Mouse (Mus musculus) heart, embryonic 10.5 days (tissue): ENCODE data around the gene Sh3bp4. TPM values are rescaled to one million over a fixed set of nuclear protein-coding genes. Genes with fewer than 3 reads are reported as not detected.

Experiments used
- DNase-seq: peaks from one replicate; pipeline ENCODE4 v3.0.0-alpha.2; 2017; ENCODE audit warnings: low spot score
- H3K27ac ChIP-seq: fragments of 300-500 bp; sonication (generic); 2 replicates; pipeline ENCODE4 v1.5.1; 2016; ENCODE audit warnings: mild to moderate bottlenecking
- H3K27me3 ChIP-seq: fragments of 300-500 bp; sonication (generic); 2 replicates; pipeline ENCODE4 v1.6.1; 2016; ENCODE audit warnings: mild to moderate bottlenecking; ENCODE audit not compliant: poor library complexity, insufficient read depth, severe bottlenecking
- H3K36me3 ChIP-seq: fragments of 300-500 bp; sonication (generic); 2 replicates; pipeline ENCODE4 v1.6.1; 2016; ENCODE audit warnings: mild to moderate bottlenecking, moderate library complexity
- H3K4me1 ChIP-seq: fragments of 300-500 bp; sonication (generic); 2 replicates; pipeline ENCODE4 v1.6.1; 2016; ENCODE audit warnings: mild to moderate bottlenecking
- H3K4me3 ChIP-seq: fragments of 300-500 bp; sonication (generic); 2 replicates; pipeline ENCODE4 v1.5.1; 2016; ENCODE audit warnings: mild to moderate bottlenecking, moderate library complexity
- H3K9me3 ChIP-seq: fragments of 300-500 bp; sonication (generic); 2 replicates; pipeline ENCODE4 v1.6.1; 2016; ENCODE audit warnings: mild to moderate bottlenecking, moderate library complexity
- WGBS: fragments of 180-500 bp; shearing (Covaris S2); methylation state at CpG from one replicate; pipeline ENCODE4 v1.1.7; 2016; 5-methylcytosine and 5-hydroxymethylcytosine counted together
- polyA plus RNA-seq: library from polyadenylated mRNA; unstranded; fragments of >200 nt; fragmentation: Nextera tagmentation; extraction: Ambion mirVana; gene quantifications from 2 replicates; pipeline ENCODE4 v1.2.1, GENCODE M21; 2016

Gene Sh3bp4
- 23.4 and 28.3 TPM in 2 replicates for polyA plus RNA-seq

DNA sequence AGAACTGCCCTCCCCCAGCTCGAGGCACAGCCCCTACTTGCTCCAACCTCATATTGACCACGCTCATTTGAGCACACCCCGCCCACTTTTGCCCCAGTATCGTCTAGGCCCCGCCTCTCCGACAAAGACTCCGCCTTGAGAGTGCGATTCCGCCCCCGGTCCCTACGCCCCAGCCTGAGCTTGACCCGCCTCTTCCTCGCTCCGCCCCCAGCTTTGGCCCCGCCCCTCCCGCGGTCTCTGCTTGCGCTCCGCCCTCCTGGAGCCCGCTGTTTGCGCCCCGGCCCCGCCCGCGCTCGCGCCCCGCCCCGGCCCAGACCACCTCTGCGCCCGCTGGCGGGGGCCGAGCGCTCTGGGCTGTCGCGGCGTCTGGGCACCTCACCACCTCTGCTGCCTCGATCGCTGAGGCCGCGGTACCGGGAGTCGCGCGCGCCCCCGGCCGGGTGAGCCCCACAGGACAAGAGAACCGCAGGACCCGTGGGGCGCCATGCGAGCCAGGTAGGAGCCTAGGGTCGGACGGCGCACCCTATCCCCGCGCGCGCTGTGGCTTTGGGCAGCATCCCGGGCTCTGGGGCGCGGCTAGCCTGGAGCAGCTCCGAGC is at the start of gene Sh3bp4:
Gene Sh3bp4, plus strand, starts transcription at position 313 of the 598 bp plus-strand sequence.
- Histone ChIP-seq H3K27ac (peak within 1 kb of the TSS; percentile 98), H3K27me3 (no peaks in the 10 kb centered on the region), H3K4me3 (peak within 1 kb of the TSS; percentile 96), H3K4me1 (peaks cover 52% of the 10 kb centered on the region), H3K36me3 (no peaks in the 10 kb centered on the region), H3K9me3 (no peaks in the 10 kb centered on the region)
- WGBS, result under 1% methylated on average over 63 of the region's 63 CpGs
- peak; percentile 100 for DNase-seq

GRCm38 (mm10) chr1:89022997-89023396 is 47.2 kb upstream of the Sh3bp4 start:
- 75% methylated on average over 7 of the region's 7 CpGs for WGBS

DNA sequence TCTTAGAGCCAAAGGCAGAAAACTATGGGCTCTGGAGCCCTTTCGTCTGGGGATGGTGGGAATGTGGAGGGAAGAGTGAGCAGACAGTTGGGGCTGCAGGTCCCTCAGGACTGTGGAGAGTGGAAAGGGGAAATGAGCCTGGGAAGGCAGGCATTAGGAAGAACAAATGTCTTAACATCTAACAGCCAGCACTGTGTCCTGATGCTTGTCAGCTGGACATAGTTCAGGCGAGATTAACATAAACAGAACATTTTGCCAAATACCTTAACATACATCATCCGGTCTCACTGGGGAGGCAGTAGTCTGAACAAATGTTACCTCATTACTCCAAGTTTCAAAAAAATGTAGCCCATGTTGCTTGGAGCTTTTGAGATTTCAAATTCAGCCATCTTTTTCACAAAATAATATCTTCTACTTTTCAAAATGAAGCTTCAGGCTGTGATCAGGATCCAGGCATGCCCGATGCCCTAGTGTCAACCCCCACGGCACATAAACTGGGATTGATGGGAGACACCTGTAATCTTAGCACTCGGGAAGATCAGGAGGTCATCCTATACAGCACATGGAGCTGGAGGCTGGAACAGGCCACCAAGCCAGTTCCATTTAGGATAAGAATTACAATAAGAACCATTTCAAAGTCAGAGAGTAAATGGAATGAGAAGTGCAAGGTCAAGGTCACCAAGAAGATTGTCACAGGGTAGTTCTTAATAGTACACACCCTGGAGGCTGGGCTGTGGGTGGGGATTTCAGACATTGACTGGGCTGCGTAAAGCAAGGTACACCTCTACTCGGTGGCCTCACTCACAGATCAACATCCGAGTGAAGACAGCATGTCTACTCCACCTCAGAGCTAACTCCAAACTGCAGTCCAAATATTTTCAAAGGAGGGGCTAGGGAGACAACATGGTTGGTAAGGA is 45.3 kb upstream of the Sh3bp4 start:
- Histone ChIP-seq H3K27me3 (no peaks in the 10 kb centered on the region), H3K4me3 (no peak overlapping the region), H3K27ac (no peak overlapping the region), H3K4me1 (peaks cover 17% of the 10 kb centered on the region; the same call in 1 of the 2 replicates), H3K36me3 (no peaks in the 10 kb centered on the region), H3K9me3 (no peaks in the 10 kb centered on the region)
- 68% methylated on average over 9 of the region's 9 CpGs for WGBS
- DNase-seq, result no peak

More at GRCm38 (mm10) chr1:89022997-89023396, 47.2 kb upstream of the Sh3bp4 start:
- no peak for DNase-seq
- Histone ChIP-seq H3K27me3 (no peaks in the 10 kb centered on the region), H3K36me3 (no peaks in the 10 kb centered on the region), H3K4me3 (no peak overlapping the region), H3K4me1 (peaks cover 17% of the 10 kb centered on the region; the same call in 1 of the 2 replicates), H3K27ac (no peak overlapping the region), H3K9me3 (no peaks in the 10 kb centered on the region)

DNA sequence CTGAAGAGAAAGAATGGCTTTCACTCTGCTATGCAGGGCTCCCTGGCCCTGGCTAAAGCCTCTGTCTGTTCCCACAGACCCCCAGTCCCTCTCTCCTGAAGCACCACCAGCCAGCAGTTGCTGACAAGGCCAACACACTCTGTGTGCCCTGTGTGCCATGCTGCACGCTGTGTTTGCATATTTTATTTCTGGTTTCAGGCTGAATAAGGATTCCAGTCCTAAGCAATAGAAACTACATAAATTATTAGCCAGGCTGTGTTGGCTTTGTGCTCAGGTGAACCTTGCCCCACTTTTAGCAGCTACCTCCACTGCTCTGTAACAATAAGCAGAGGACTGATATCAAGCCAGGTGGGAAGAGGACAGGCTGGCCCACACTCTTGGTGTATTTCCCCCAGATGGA is 44.2 kb upstream of the Sh3bp4 start:
- DNase-seq, result no peak
- no peaks in the 10 kb centered on the region for H3K36me3 ChIP-seq
- H3K4me1 ChIP-seq, result peaks cover 17% of the 10 kb centered on the region; the same call in 1 of the 2 replicates
- H3K27me3 ChIP-seq, result no peaks in the 10 kb centered on the region
- no peak overlapping the region for H3K4me3 ChIP-seq
- H3K9me3 ChIP-seq, result no peaks in the 10 kb centered on the region
- WGBS, result 76% methylated on average over 1 of the region's 1 CpGs
- peak overlapping the region; percentile 22; the same call in 1 of the 2 replicates for H3K27ac ChIP-seq

- Histone ChIP-seq H3K4me3 (no peak overlapping the region), H3K27me3 (no peaks in the 10 kb centered on the region), H3K36me3 (no peaks in the 10 kb centered on the region), H3K4me1 (peaks cover 17% of the 10 kb centered on the region; the same call in 1 of the 2 replicates), H3K27ac (no peak overlapping the region), H3K9me3 (no peaks in the 10 kb centered on the region)
- no peak for DNase-seq
- 69% methylated on average over 11 of the region's 11 CpGs for WGBS
Measured at GRCm38 (mm10) chr1:89029136-89029927, 40.9 kb upstream of the Sh3bp4 start.

DNA sequence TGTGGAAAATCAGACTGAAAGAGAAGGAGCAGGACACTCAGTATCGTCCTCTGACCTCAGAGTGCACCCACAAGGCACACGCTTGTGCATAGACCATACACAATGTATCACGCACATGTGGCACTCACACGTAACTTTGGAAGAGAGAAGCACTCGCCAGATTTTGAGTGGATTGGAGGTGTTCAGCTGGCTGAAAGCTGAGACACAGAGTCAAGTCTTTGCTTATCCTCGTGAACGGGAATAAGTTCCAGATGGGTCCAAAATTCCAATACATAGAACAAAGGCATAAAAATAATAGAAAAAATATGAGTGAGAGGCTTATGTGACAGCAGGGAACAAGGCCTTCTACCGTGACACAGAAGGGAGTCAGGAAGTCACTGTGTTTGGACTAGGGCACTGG is 36.6 kb upstream of the Sh3bp4 start:
- no peak overlapping the region for H3K27ac ChIP-seq

GRCm38 (mm10) chr1:89034061-89034460 is 36.2 kb upstream of the Sh3bp4 start:
- no peaks in the 10 kb centered on the region for H3K36me3 ChIP-seq
- H3K27me3 ChIP-seq, result no peaks in the 10 kb centered on the region
- no peak for DNase-seq
- WGBS, result 85% methylated on average over 4 of the region's 4 CpGs
- no peak overlapping the region for H3K27ac ChIP-seq
- H3K9me3 ChIP-seq, result no peaks in the 10 kb centered on the region
- H3K4me1 ChIP-seq, result no peaks in the 10 kb centered on the region
- no peak overlapping the region for H3K4me3 ChIP-seq

More for the DNA sequence above, 36.6 kb upstream of the Sh3bp4 start:
- H3K27me3 ChIP-seq, result no peaks in the 10 kb centered on the region
- 76% methylated on average over 8 of the region's 8 CpGs for WGBS
- no peak for DNase-seq
- no peak overlapping the region for H3K4me3 ChIP-seq
- no peaks in the 10 kb centered on the region for H3K4me1 ChIP-seq
- no peaks in the 10 kb centered on the region for H3K9me3 ChIP-seq
- no peaks in the 10 kb centered on the region for H3K36me3 ChIP-seq

DNA sequence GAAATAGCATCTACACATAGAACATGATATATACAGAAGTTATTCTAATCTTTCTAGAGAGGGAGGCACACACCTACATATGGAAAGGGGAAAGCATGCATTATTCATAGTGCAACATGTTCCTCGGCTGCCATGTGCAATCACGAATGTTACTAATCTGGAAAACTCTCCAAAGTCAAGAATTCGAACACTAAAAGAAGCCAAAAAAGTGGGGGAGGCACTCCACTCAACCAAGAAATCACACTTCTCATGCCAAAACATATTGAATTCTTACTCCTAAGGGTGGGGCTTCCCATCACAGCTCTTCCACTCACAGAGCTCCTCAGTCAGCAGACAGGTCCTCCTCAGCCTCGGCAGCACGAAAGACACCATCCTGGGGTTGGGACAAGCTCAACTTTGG is 35.1 kb upstream of the Sh3bp4 start:
- no peaks in the 10 kb centered on the region for H3K9me3 ChIP-seq
- no peak for DNase-seq
- no peaks in the 10 kb centered on the region for H3K4me1 ChIP-seq
- no peak overlapping the region for H3K4me3 ChIP-seq
- H3K27ac ChIP-seq, result no peak overlapping the region
- no peaks in the 10 kb centered on the region for H3K27me3 ChIP-seq
- no peaks in the 10 kb centered on the region for H3K36me3 ChIP-seq
- 72% methylated on average over 5 of the region's 5 CpGs for WGBS

DNA sequence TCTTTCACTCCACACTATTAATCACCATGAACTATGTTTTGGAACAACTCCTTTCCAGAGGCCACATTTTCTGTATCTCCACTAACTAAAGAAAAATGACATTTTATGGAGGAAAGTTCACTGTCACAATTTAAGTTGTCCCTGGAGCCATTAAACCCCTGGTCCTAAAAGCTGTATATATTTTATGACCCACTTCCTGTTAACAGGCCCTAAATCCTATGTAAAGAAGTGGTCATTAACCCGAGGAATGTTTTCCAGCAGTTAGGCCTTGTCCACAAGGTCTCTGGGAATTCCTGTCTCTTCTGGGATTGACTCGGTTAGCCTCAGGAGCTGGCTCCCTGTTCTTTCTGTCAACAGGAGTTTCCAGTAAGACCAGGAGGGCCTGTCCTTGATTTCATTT is 30.4 kb upstream of the Sh3bp4 start:
- Histone ChIP-seq H3K4me1 (peaks cover 4% of the 10 kb centered on the region; the same call in 1 of the 2 replicates), H3K9me3 (no peaks in the 10 kb centered on the region), H3K27ac (no peak overlapping the region), H3K27me3 (no peaks in the 10 kb centered on the region), H3K36me3 (no peaks in the 10 kb centered on the region), H3K4me3 (no peak overlapping the region)
- WGBS, result 76% methylated on average over 2 of the region's 2 CpGs
- no peak for DNase-seq

DNA sequence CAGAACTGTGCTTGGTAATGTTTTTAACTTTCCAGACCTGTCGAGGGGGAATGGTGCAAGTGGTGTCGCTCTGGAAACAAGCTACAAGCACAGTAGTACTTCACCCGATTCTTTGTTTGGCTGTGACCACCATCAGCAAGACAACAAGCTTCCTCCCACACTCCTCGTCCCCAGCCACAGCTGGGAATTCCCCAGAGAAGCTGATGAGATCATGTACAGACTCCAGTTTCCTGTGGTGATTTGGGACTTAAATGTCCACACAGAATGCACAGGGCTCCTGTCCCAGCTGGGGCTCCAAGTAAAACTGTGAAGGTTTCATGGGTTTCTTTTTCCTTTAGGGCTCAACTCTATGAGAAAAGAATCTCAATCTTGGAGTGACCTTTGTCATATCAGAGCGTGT is 28.9 kb upstream of the Sh3bp4 start:
- H3K27me3 ChIP-seq, result no peaks in the 10 kb centered on the region
- H3K27ac ChIP-seq, result no peak overlapping the region
- DNase-seq, result no peak
- no peaks in the 10 kb centered on the region for H3K36me3 ChIP-seq
- no peak overlapping the region for H3K4me3 ChIP-seq
- 56% methylated on average over 5 of the region's 5 CpGs for WGBS
- no peaks in the 10 kb centered on the region for H3K9me3 ChIP-seq
- H3K4me1 ChIP-seq, result peaks cover 4% of the 10 kb centered on the region; the same call in 1 of the 2 replicates

DNA sequence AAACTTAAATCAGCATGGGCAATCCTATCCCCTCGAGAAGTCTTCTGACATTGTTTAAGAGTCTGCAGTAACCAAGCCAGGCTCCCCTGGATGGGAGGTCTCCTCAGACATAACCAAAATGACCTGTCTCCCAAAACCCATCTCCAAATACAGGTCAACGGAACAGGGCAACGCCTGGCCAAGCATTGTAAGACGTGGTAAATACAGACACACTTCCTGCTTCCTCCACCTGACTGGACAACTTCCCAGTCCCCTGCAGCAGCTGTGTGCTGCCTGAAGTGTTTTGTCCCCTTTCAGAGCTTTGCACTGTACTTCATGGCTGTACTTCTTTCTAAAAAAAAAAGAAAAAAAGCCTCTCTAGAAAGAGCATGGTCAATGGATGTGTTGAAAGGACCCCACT is 28.1 kb upstream of the Sh3bp4 start:
- H3K27ac ChIP-seq, result no peak overlapping the region
- no peaks in the 10 kb centered on the region for H3K36me3 ChIP-seq
- no peaks in the 10 kb centered on the region for H3K9me3 ChIP-seq
- DNase-seq, result no peak
- 76% methylated on average over 4 of the region's 4 CpGs for WGBS
- no peaks in the 10 kb centered on the region for H3K27me3 ChIP-seq
- peaks cover 4% of the 10 kb centered on the region; the same call in 1 of the 2 replicates for H3K4me1 ChIP-seq
- no peak overlapping the region for H3K4me3 ChIP-seq

DNA sequence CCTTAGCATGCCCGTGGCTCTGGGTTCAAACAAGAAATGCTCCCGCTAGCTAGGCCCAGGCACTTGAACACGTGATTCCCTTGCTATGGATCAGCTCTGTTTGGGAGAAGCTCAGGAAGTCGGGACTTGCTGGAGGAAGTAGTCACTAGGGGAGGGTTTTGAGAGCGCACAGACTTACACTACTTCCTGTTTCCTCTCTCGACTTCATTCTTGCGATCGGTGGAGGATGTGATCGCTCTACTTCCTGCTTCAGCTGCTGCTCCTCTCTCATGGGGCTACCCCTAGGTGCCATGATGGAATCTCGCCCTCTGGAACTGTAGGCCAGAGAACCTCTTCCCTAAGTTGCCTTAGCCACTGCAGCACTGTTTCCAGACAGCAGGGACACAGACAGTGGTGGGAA is 27.3 kb upstream of the Sh3bp4 start:
- Histone ChIP-seq H3K36me3 (no peaks in the 10 kb centered on the region), H3K27me3 (no peaks in the 10 kb centered on the region), H3K4me3 (no peak overlapping the region), H3K27ac (peak overlapping the region; percentile 47; the same call in 1 of the 2 replicates), H3K4me1 (peaks cover 4% of the 10 kb centered on the region; the same call in 1 of the 2 replicates), H3K9me3 (no peaks in the 10 kb centered on the region)
- DNase-seq, result no peak
- 78% methylated on average over 10 of the region's 10 CpGs for WGBS
